Mouse (Mus musculus) macrophage (primary cell): ENCODE data around the gene Cdkn1a. TPM values are rescaled to one million over a fixed set of nuclear protein-coding genes. Genes with fewer than 3 reads are reported as not detected.
A peak's percentile ranks its signal among the peaks of the same experiment; 100 is the strongest.
"Not testable (repeated sequence)": the region's sequence is repeated elsewhere in the genome, so short reads cannot be mapped to it uniquely, and the experiment has no call there.

Experiments
- H3K27ac ChIP-seq: fragments of 350-480 bp; formaldehyde crosslinking; 2 replicates; pipeline ENCODE4 v1.9.0; 2021
- H3K36me3 ChIP-seq: fragments of 350-480 bp; formaldehyde crosslinking; 2 replicates; pipeline ENCODE4 v1.9.0; 2021; ENCODE audit errors: inconsistent target
- H3K4me3 ChIP-seq: fragments of 350-480 bp; formaldehyde crosslinking; 2 replicates; pipeline ENCODE4 v1.9.0; 2021; ENCODE audit errors: inconsistent target
- H3K79me2 ChIP-seq: fragments of 350-480 bp; formaldehyde crosslinking; 2 replicates; pipeline ENCODE4 v1.9.0; 2021; ENCODE audit errors: inconsistent target
- WGBS: methylation state at CpG from one replicate; pipeline ENCODE4 v1.1.7; 2026; ENCODE audit warnings: inconsistent platforms; ENCODE audit not compliant: missing documents; 5-methylcytosine and 5-hydroxymethylcytosine counted together
- polyA plus RNA-seq: library from polyadenylated mRNA; stranded (reverse); fragments of 250-400 nt; gene quantifications from 3 replicates; pipeline ENCODE4 v1.2.4, GENCODE M21; 2018; ENCODE audit warnings: inconsistent platforms
- total RNA-seq, 78 experiments: library from RNA; depleted of rRNA; stranded (reverse); fragments of 250-400 nt; gene quantifications; 1 replicate in 9 of 78; 2 replicates in 24 of 78; 3 replicates in 43 of 78; 4 replicates in 2 of 78; pipeline ENCODE4 v1.2.4; 2018; ENCODE audit warnings: inconsistent platforms in 56 of 78

The Cdkn1a gene
- total RNA-seq (2018; cell fraction: chromatin; rRNA removed): 1,000 to 10,000 TPM in 4 of 26 experiments, 100 to 1,000 TPM in 22; 134 to 1,695 (median 455) TPM
- 1,000 to 10,000 TPM in 5 of 26 experiments, 100 to 1,000 TPM in 21; 227 to 1,662 (median 534) TPM for total RNA-seq (2018; cell fraction: cytosol; rRNA removed)
- 1,000 to 10,000 TPM in 7 of 26 experiments, 100 to 1,000 TPM in 19; 155 to 1,879 (median 663) TPM for total RNA-seq (2018; cell fraction: nucleus; rRNA removed)
- polyA plus RNA-seq: 176 to 305 TPM (median 287 TPM) in 3 replicates

GRCm38 (mm10) chr17:29090776-29091175 lies at the start of gene Cdkn1a:
Gene Cdkn1a, plus strand, starts transcription at chr17:29090976.
- Histone ChIP-seq H3K36me3 (no peaks in the 10 kb centered on the region; the same call in 1 of the 2 replicates), H3K4me3 (peak within 1 kb of the TSS; percentile 96), H3K79me2 (peaks cover 48% of the 10 kb centered on the region), H3K27ac (peak within 1 kb of the TSS; percentile 89)
- WGBS: 93% methylated on average over 3 of the region's 3 CpGs

- H3K79me2 ChIP-seq: peaks cover 66% of the 10 kb centered on the region
- not testable (repeated sequence) for H3K4me3 ChIP-seq, H3K27ac ChIP-seq
- H3K36me3 ChIP-seq: peaks cover 69% of the 10 kb centered on the region
- WGBS: 85% methylated on average over 3 of the region's 3 CpGs
These were observed 49.1 kb upstream of the Cdkn1a start for GRCm38 (mm10) chr17:29041632-29042031.

GRCm38 (mm10) chr17:29042569-29042968 lies 48.2 kb upstream of the Cdkn1a start:
- H3K4me3 ChIP-seq: no peak overlapping the region
- peaks cover 57% of the 10 kb centered on the region for H3K79me2 ChIP-seq
- H3K27ac ChIP-seq: no peak overlapping the region
- H3K36me3 ChIP-seq: peaks cover 60% of the 10 kb centered on the region

- Histone ChIP-seq H3K4me3 (no peak overlapping the region), H3K79me2 (peaks cover 47% of the 10 kb centered on the region), H3K36me3 (peaks cover 52% of the 10 kb centered on the region), H3K27ac (no peak overlapping the region)
- WGBS: 95% methylated on average over 3 of the region's 3 CpGs
These were observed 47.2 kb upstream of the Cdkn1a start for GRCm38 (mm10) chr17:29043583-29043982.

- Histone ChIP-seq H3K4me3 (no peak overlapping the region), H3K36me3 (peaks cover 44% of the 10 kb centered on the region), H3K79me2 (peaks cover 39% of the 10 kb centered on the region), H3K27ac (no peak overlapping the region)
- whole genome bisulfite sequencing: 89% methylated on average over 5 of the region's 6 CpGs
These were observed 46.4 kb upstream of the Cdkn1a start for GRCm38 (mm10) chr17:29044146-29044924.

- H3K36me3 ChIP-seq: peaks cover 38% of the 10 kb centered on the region
- WGBS: 56% methylated on average over 1 of the region's 1 CpGs
- no peak overlapping the region for H3K27ac ChIP-seq
- no peak overlapping the region for H3K4me3 ChIP-seq
- peaks cover 33% of the 10 kb centered on the region for H3K79me2 ChIP-seq
These were observed 45.9 kb upstream of the Cdkn1a start for GRCm38 (mm10) chr17:29044925-29045319.

- no peak overlapping the region for H3K4me3 ChIP-seq
- H3K79me2 ChIP-seq: peaks cover 23% of the 10 kb centered on the region
- H3K36me3 ChIP-seq: peaks cover 28% of the 10 kb centered on the region
- 73% methylated on average over 12 of the region's 12 CpGs for WGBS
- no peak overlapping the region for H3K27ac ChIP-seq
These were observed 44.8 kb upstream of the Cdkn1a start for GRCm38 (mm10) chr17:29045741-29046530.

- Histone ChIP-seq H3K27ac (no peak overlapping the region), H3K79me2 (peaks cover 17% of the 10 kb centered on the region; the same call in 1 of the 2 replicates), H3K4me3 (no peak overlapping the region), H3K36me3 (peaks cover 27% of the 10 kb centered on the region)
- WGBS: 93% methylated on average over 3 of the region's 3 CpGs
These were observed 43.9 kb upstream of the Cdkn1a start for GRCm38 (mm10) chr17:29046863-29047262.

GRCm38 (mm10) chr17:29047697-29048514 lies 42.9 kb upstream of the Cdkn1a start:
- H3K4me3 ChIP-seq: no peak overlapping the region
- H3K36me3 ChIP-seq: peaks cover 18% of the 10 kb centered on the region
- H3K27ac ChIP-seq: no peak overlapping the region
- peaks cover 6% of the 10 kb centered on the region; the same call in 1 of the 2 replicates for H3K79me2 ChIP-seq
- 90% methylated on average over 3 of the region's 3 CpGs for WGBS

- H3K36me3 ChIP-seq: peaks cover 8% of the 10 kb centered on the region; the same call in 1 of the 2 replicates
- no peak overlapping the region for H3K4me3 ChIP-seq
These were observed 41.8 kb upstream of the Cdkn1a start for GRCm38 (mm10) chr17:29048748-29049507.

GRCm38 (mm10) chr17:29049508-29049889 lies 41.3 kb upstream of the Cdkn1a start:
- no peak overlapping the region for H3K4me3 ChIP-seq
- no peak overlapping the region for H3K27ac ChIP-seq
- H3K36me3 ChIP-seq: peaks cover 2% of the 10 kb centered on the region; the same call in 1 of the 2 replicates
- 70% methylated on average over 5 of the region's 5 CpGs for WGBS
- no peaks in the 10 kb centered on the region for H3K79me2 ChIP-seq

More at GRCm38 (mm10) chr17:29048748-29049507, 41.8 kb upstream of the Cdkn1a start:
- WGBS: 29% methylated on average over 13 of the region's 13 CpGs
- Histone ChIP-seq H3K79me2 (no peaks in the 10 kb centered on the region), H3K27ac (no peak overlapping the region)

GRCm38 (mm10) chr17:29049923-29050322 lies 40.9 kb upstream of the Cdkn1a start:
- H3K27ac ChIP-seq: no peak overlapping the region
- WGBS: 98% methylated on average over 7 of the region's 7 CpGs
- no peaks in the 10 kb centered on the region for H3K36me3 ChIP-seq
- H3K79me2 ChIP-seq: no peaks in the 10 kb centered on the region
- H3K4me3 ChIP-seq: no peak overlapping the region

GRCm38 (mm10) chr17:29050791-29051190 lies 40.0 kb upstream of the Cdkn1a start:
- 42% methylated on average over 14 of the region's 14 CpGs for WGBS
- Histone ChIP-seq H3K27ac (no peak overlapping the region), H3K79me2 (no peaks in the 10 kb centered on the region), H3K36me3 (no peaks in the 10 kb centered on the region), H3K4me3 (no peak overlapping the region)
